Mouse (Mus musculus) gastrocnemius, adult 2 months (tissue): ENCODE results near the gene Lacc1. TPM values are rescaled to one million over a fixed set of nuclear protein-coding genes. Genes with fewer than 3 reads are reported as not detected.
"Not testable (repeated sequence)": the region's sequence is repeated elsewhere in the genome, so short reads cannot be mapped to it uniquely, and the experiment has no call there.

Experiments
- DNase-seq: peaks from one replicate; pipeline ENCODE4 v3.0.0; 2022
- H3K27ac ChIP-seq: fragments of 200-600 bp; 2 replicates; pipeline ENCODE4 v1.8.1; 2022; ENCODE audit warnings: mild to moderate bottlenecking
- H3K4me3 ChIP-seq: fragments of 200-600 bp; 2 replicates; pipeline ENCODE4 v1.8.1; 2022; ENCODE audit warnings: mild to moderate bottlenecking, moderate library complexity
- CTCF ChIP-seq: fragments of 200-600 bp; IDR thresholded peaks from 2 replicates; pipeline ENCODE4 v1.8.1; 2022; ENCODE audit warnings: antibody characterized with exemption, mild to moderate bottlenecking, moderate library complexity
- intact Hi-C: fragments of 180-260 bp; cut with DNase I; formaldehyde crosslinking; loops from one replicate; pipeline ENCODE4 v1.15.1; 2025
- total RNA-seq, 2 experiments: library from RNA; stranded (reverse); gene quantifications; 2 replicates each; pipeline ENCODE4 v1.2.3; 2021

Lacc1 gene
- total RNA-seq, 2 experiments from 2014 or later, result 0.66 to 0.75 TPM

- no peak overlapping the region for H3K4me3 ChIP-seq
- no peak for TF ChIP-seq CTCF
- no peak for DNase-seq
- H3K27ac ChIP-seq, result no peak overlapping the region
- intact Hi-C loops, result no loop called here
Measured at GRCm38 (mm10) chr14:77024499-77024898, 12.2 kb downstream of the Lacc1 start.

GRCm38 (mm10) chr14:77017211-77017610 lies 19.5 kb downstream of the Lacc1 start:
- no peak for DNase-seq
- H3K4me3 ChIP-seq, result no peak overlapping the region
- H3K27ac ChIP-seq, result no peak overlapping the region
- intact Hi-C loops, result no loop called here
- no peak for TF ChIP-seq CTCF

- H3K4me3 ChIP-seq, DNase-seq, intact Hi-C loops, H3K27ac ChIP-seq: not testable (repeated sequence)
Measured at GRCm38 (mm10) chr14:77016783-77017182, 19.9 kb downstream of the Lacc1 start.

GRCm38 (mm10) chr14:77011804-77012203 lies 24.9 kb downstream of the Lacc1 start:
- DNase-seq, result peak; percentile 51
- H3K27ac ChIP-seq, result no peak overlapping the region
- intact Hi-C loops, result loop anchor here (1.0 to 5.0 kb wide), 3 partner anchors 135 to 890 kb away; no protein-coding TSS in a partner anchor
- no peak overlapping the region for H3K4me3 ChIP-seq
- peak; percentile 98 for TF ChIP-seq CTCF

- intact Hi-C loops, result loop anchor here (2.0 kb wide), 1 partner anchor 505 kb away; no protein-coding TSS in a partner anchor
- peak; percentile 74 for TF ChIP-seq CTCF
- DNase-seq, result peak; percentile 69
- H3K27ac ChIP-seq, result no peak overlapping the region
- H3K4me3 ChIP-seq, result no peak overlapping the region
Measured at GRCm38 (mm10) chr14:77008238-77008637, 28.5 kb downstream of the Lacc1 start.

GRCm38 (mm10) chr14:77005566-77005965 lies 31.1 kb downstream of the Lacc1 start:
- Histone ChIP-seq H3K27ac (no peak overlapping the region), H3K4me3 (no peak overlapping the region)
- intact Hi-C loops, result no loop called here
- DNase-seq, result no peak
- TF ChIP-seq CTCF, result no peak

- no peak overlapping the region for H3K4me3 ChIP-seq
- intact Hi-C loops, result no loop called here
- no peak for DNase-seq
- H3K27ac ChIP-seq, result no peak overlapping the region
- TF ChIP-seq CTCF, result no peak
Measured at GRCm38 (mm10) chr14:77004740-77005139, 32.0 kb downstream of the Lacc1 start.

- DNase-seq, H3K4me3 ChIP-seq, intact Hi-C loops, H3K27ac ChIP-seq: not testable (repeated sequence)
Measured at GRCm38 (mm10) chr14:76990351-76990750, 46.4 kb downstream of the Lacc1 start.

GRCm38 (mm10) chr14:76981781-76982180 lies 54.9 kb downstream of the Lacc1 start:
- Histone ChIP-seq H3K27ac (no peak overlapping the region), H3K4me3 (no peak overlapping the region)
- TF ChIP-seq CTCF, result no peak
- intact Hi-C loops, result no loop called here
- DNase-seq, result no peak

- no peak for DNase-seq
- H3K4me3 ChIP-seq, result no peak overlapping the region
- H3K27ac ChIP-seq, result no peak overlapping the region
- intact Hi-C loops, result no loop called here
- TF ChIP-seq CTCF, result no peak
Measured at GRCm38 (mm10) chr14:76981176-76981575, 55.5 kb downstream of the Lacc1 start.

- intact Hi-C loops, result no loop called here
- no peak overlapping the region for H3K4me3 ChIP-seq
- TF ChIP-seq CTCF, result no peak
- DNase-seq, result no peak
- H3K27ac ChIP-seq, result no peak overlapping the region
Measured at GRCm38 (mm10) chr14:76979569-76979968, 57.1 kb downstream of the Lacc1 start.

Other genes starting within 250 kb of the Lacc1 start
- 1 to 10 TPM; 1.1 to 2.4 TPM for gene Ccdc122, start 132 bp downstream of the Lacc1 start, total RNA-seq
- gene Enox1, start 119.9 kb upstream of the Lacc1 start, total RNA-seq, result 1 to 10 TPM in 1 of 2 experiments, under 1 TPM in 1; 0.48 to 1.1 TPM